Mouse (Mus musculus) granulocyte monocyte progenitor cell, adult 5-6 weeks (primary cell): ENCODE results near the gene Dusp1. TPM values are rescaled to one million over a fixed set of nuclear protein-coding genes. Genes with fewer than 3 reads are reported as not detected.
A peak's percentile ranks its signal among the peaks of the same experiment; 100 is the strongest.

Experiments used
- ATAC-seq: replicated peaks from 2 replicates; pipeline ENCODE4 v1.8.0; 2016; ENCODE audit warnings: mild to moderate bottlenecking, moderate TSS enrichment, inconsistent platforms; ENCODE audit not compliant: poor library complexity, severe bottlenecking
- total RNA-seq, 2 experiments: library from RNA; stranded (forward) in 1 of 2; stranded (reverse) in 1 of 2; fragments of 200-712, 200-1000 nt in 1 of 2; fragments of >200 nt in 1 of 2; fragmentation: Nextera tagmentation in 1 of 2; gene quantifications; 2 replicates each; pipeline ENCODE4 v1.2.3; 2014 to 2017

Dusp1 gene
- total RNA-seq, 2 experiments from 2014 or later: 21.3 to 43.2 TPM

GRCm38 (mm10) chr17:26507966-26508344 is 54.0 kb downstream of the Dusp1 start:
- peak; percentile 42 for ATAC-seq

GRCm38 (mm10) chr17:26506997-26507871 is 54.7 kb downstream of the Dusp1 start:
- ATAC-seq: no peak

GRCm38 (mm10) chr17:26506031-26506641 is 55.8 kb downstream of the Dusp1 start:
- ATAC-seq: no peak

GRCm38 (mm10) chr17:26505181-26505581 is 56.7 kb downstream of the Dusp1 start:
- no peak for ATAC-seq

- no peak for ATAC-seq
Measured at GRCm38 (mm10) chr17:26503981-26504671, 57.8 kb downstream of the Dusp1 start.

GRCm38 (mm10) chr17:26502808-26503671 is 58.9 kb downstream of the Dusp1 start:
- ATAC-seq: peak; percentile 66

- ATAC-seq: no peak
Measured at GRCm38 (mm10) chr17:26501826-26502225, 60.1 kb downstream of the Dusp1 start.

GRCm38 (mm10) chr17:26498626-26499025 is 63.3 kb downstream of the Dusp1 start:
- ATAC-seq: no peak

- ATAC-seq: peak; percentile 91
Measured at GRCm38 (mm10) chr17:26497416-26497923, 64.5 kb downstream of the Dusp1 start.

GRCm38 (mm10) chr17:26494642-26495468 is 67.1 kb downstream of the Dusp1 start:
- no peak for ATAC-seq

GRCm38 (mm10) chr17:26492246-26492645 is 69.7 kb downstream of the Dusp1 start:
- ATAC-seq: no peak

- ATAC-seq: no peak
Measured at GRCm38 (mm10) chr17:26490910-26491309, 71.0 kb downstream of the Dusp1 start.

- no peak for ATAC-seq
Measured at GRCm38 (mm10) chr17:26490072-26490471, 71.9 kb downstream of the Dusp1 start.

GRCm38 (mm10) chr17:26488711-26489403 is 73.1 kb downstream of the Dusp1 start:
- ATAC-seq: no peak

- ATAC-seq: no peak
Measured at GRCm38 (mm10) chr17:26487917-26488316, 74.0 kb downstream of the Dusp1 start.

- ATAC-seq: peak; percentile 45; the same call in 1 of the 2 replicates
Measured at GRCm38 (mm10) chr17:26487266-26487665, 74.7 kb downstream of the Dusp1 start.

- ATAC-seq: peak; percentile 57
Measured at GRCm38 (mm10) chr17:26484626-26485421, 77.1 kb downstream of the Dusp1 start.

- ATAC-seq: 0 out of 2 replicates have a peak, but pooled peaks have one; percentile 29
Measured at GRCm38 (mm10) chr17:26480956-26481355, 81.0 kb downstream of the Dusp1 start.
